ENCODE assay signal across 7 mouse cellular contexts in the genomic region with DNA sequence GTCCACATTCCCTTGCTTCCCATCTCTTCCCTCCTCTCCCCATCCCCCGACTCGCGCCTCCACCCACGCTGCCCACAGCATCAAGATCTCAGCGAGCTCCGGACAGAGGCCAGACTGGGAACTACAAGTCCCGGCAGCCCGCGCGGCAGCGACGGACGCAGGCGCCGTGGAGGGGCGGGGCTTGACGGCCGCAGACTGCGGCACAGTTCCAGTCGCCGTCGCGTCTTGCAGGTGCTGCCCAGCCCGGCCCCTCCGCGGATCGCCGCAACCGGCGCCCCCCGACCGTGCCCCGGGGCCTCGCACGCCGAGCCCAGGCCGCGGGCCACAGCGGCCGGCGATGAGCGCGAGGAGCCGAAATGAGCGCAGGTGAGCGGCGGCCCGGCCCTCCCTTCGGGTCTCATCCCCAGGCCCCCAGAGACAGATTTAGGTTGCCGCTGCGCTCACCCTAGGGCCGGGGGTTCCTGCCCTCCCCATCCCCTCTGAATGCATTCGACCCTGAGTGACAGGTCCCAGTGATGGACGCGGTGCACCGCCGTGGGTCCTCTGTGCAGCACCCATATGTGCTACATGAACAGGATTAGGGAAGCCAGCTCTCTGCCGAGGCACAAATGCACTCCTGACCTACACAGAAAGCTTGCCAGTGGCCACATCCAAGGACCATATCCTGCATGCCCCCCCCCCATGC. TPM values are rescaled to one million over a fixed set of nuclear protein-coding genes. Genes with fewer than 3 reads are reported as not detected.
DNase-seq lines count a peak whose midpoint lies in the region; ATAC-seq lines count a peak whose summit lies in the region.

Atp13a2 (plus strand) TSS at position 163 of the 685 bp plus-strand sequence.

- peak; percentile 96 for DNase-seq in adrenal gland, postnatal 10 days
- peak; percentile 91 for DNase-seq in embryonic facial prominence, embryonic 10.5 days (ENCODE audit: low spot score)
- peak; percentile 86 for DNase-seq in kidney, adult 11 months
- DNase-seq in limb, embryonic 10.5 days (ENCODE audit: low spot score) = peak; percentile 90
- DNase-seq in spleen, adult 12 weeks (ENCODE audit: low spot score) = peak; percentile 79

- H3K27me3 ChIP-seq in embryonic facial prominence, embryonic 10.5 days (replicated peaks; ENCODE audit: low read depth, poor library complexity, severe bottlenecking) = no peaks in the 10 kb centered on the region
- H3K27me3 ChIP-seq in limb, embryonic 10.5 days (ENCODE audit: low read depth, poor library complexity, severe bottlenecking) = no peaks in the 10 kb centered on the region
- H3K27me3 ChIP-seq in midbrain, embryonic 13.5 days = no peaks in the 10 kb centered on the region

- peaks cover 59% of the 10 kb centered on the region for H3K4me1 ChIP-seq in embryonic facial prominence, embryonic 10.5 days
- H3K4me1 ChIP-seq in limb, embryonic 10.5 days = peaks cover 47% of the 10 kb centered on the region
- peaks cover 49% of the 10 kb centered on the region for H3K4me1 ChIP-seq in midbrain, embryonic 13.5 days (replicated peaks)

- WGBS in embryonic facial prominence, embryonic 10.5 days = under 1% methylated on average over 58 of the region's 58 CpGs
- under 1% methylated on average over 56 of the region's 58 CpGs for WGBS in limb, embryonic 10.5 days
- WGBS in midbrain, embryonic 13.5 days = 1% methylated on average over 58 of the region's 58 CpGs

- peaks cover 5% of the 10 kb centered on the region for H3K36me3 ChIP-seq in embryonic facial prominence, embryonic 10.5 days (replicated peaks)
- peaks cover 7% of the 10 kb centered on the region for H3K36me3 ChIP-seq in limb, embryonic 10.5 days
- peaks cover 17% of the 10 kb centered on the region for H3K36me3 ChIP-seq in midbrain, embryonic 13.5 days

- peak within 1 kb of the TSS; percentile 76 for H3K4me3 ChIP-seq in embryonic facial prominence, embryonic 10.5 days
- peak within 1 kb of the TSS; percentile 93 for H3K4me3 ChIP-seq in limb, embryonic 10.5 days
- H3K4me3 ChIP-seq in midbrain, embryonic 13.5 days (replicated peaks) = peak within 1 kb of the TSS; percentile 91

- H3K27ac ChIP-seq in embryonic facial prominence, embryonic 10.5 days (replicated peaks) = peak within 1 kb of the TSS; percentile 84
- peak within 1 kb of the TSS; percentile 86 for H3K27ac ChIP-seq in limb, embryonic 10.5 days
- peak within 1 kb of the TSS; percentile 87 for H3K27ac ChIP-seq in midbrain, embryonic 13.5 days

- ATAC-seq in granulocyte monocyte progenitor cell, adult 5-6 weeks (replicated peaks; ENCODE audit: poor library complexity, severe bottlenecking) = peak; percentile 40
- peak; percentile 92 for ATAC-seq in midbrain, embryonic 13.5 days

- H3K4me2 ChIP-seq in midbrain, embryonic 13.5 days (replicated peaks) = peak within 1 kb of the TSS; percentile 83

- H3K9me3 ChIP-seq in embryonic facial prominence, embryonic 10.5 days = no peaks in the 10 kb centered on the region
- no peaks in the 10 kb centered on the region for H3K9me3 ChIP-seq in limb, embryonic 10.5 days (replicated peaks)
- H3K9me3 ChIP-seq in midbrain, embryonic 13.5 days = no peaks in the 10 kb centered on the region

- H3K9ac ChIP-seq in midbrain, embryonic 13.5 days (replicated peaks) = peak within 1 kb of the TSS; percentile 97

RNA-seq across cellular contexts. Expression of gene Atp13a2, which starts in this region (rescaled TPM):
- 10 to 100 TPM; 31.9 to 39.9 TPM for total RNA-seq in adrenal gland, postnatal 10 days (2021)
- 42.4 and 43.2 TPM in 2 replicates for polyA plus RNA-seq in embryonic facial prominence, embryonic 10.5 days (2016; fragmentation: Nextera tagmentation; extraction: Ambion mirVana)
- 30.0 and 30.5 TPM in 2 replicates for total RNA-seq in granulocyte monocyte progenitor cell, adult 5-6 weeks (2014; fragmentation: Nextera tagmentation)
- total RNA-seq in granulocyte monocyte progenitor cell, adult 5-6 weeks (2017) = 14.5 and 23.6 TPM in 2 replicates
- 33.9 and 44.0 TPM in 2 replicates for polyA plus RNA-seq in limb, embryonic 10.5 days (2016; fragmentation: Nextera tagmentation; extraction: Ambion mirVana)
- 118 and 127 TPM in 2 replicates for polyA plus RNA-seq in midbrain, embryonic 13.5 days (2015; fragmentation: Nextera tagmentation; extraction: Ambion mirVana)

Comparison
In these comparisons a context has a peak if more than half of its experiments do, and no peak if none do; other contexts are left out.
1. Peak in every context shown above with its lines: DNase-seq, ATAC-seq, H3K4me3 ChIP-seq and H3K27ac ChIP-seq.